Mouse (Mus musculus): ENCODE measurements around the gene Tmbim1. TPM values are rescaled to one million over a fixed set of nuclear protein-coding genes. Genes with fewer than 3 reads are reported as not detected.
"Not testable (repeated sequence)": the region's sequence is repeated elsewhere in the genome, so short reads cannot be mapped to it uniquely, and the experiment has no call there.

The Tmbim1 gene
- total RNA-seq, 1 experiment from 2014 or later: 66.7 TPM

DNA sequence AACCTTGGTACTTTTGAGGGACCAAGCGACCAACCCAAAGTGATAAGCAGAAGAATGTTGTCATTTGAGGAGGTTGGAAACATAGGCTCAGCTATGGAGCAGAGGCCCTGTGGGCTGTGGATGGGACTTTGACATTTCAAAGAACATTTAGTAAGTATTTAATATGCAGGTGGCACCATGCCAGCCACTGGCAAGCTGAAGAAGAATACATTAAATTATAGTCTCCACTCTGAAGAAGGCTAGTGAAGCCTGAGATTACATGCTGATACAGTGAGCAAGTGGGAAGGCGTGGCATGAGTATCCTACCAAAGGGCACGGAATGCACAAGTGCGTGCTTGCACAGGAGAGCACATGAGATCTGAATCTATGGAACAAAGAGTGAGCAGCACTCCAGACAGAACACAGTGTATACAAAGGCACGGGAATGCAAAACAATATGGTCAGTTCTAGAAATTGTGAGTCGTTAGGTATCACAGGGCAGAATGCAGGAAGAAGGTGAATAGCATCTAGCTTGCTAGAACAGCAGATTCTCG, 24.5 kb upstream of the Tmbim1 start:
- no peak for DNase-seq

DNA sequence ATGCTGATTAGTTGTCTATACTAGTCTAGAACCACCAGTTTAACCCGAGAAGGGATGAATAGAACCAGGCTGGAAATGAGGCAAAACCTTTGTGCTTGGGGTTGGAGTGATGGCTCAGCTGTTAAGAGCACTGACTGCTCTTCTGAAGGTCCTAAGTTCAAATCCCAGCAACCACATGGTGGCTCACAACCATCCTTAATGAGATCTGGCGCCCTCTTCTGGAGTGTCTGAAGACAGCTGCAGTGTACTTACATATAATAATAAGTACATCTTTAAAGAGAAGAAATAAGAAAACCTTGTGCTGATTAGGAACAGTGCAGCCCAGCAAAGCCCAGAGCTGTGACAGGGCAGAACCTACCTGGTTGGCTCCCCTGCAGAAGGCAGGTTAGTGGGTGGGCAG, 21.5 kb upstream of the Tmbim1 start:
- not testable (repeated sequence) for DNase-seq

DNA sequence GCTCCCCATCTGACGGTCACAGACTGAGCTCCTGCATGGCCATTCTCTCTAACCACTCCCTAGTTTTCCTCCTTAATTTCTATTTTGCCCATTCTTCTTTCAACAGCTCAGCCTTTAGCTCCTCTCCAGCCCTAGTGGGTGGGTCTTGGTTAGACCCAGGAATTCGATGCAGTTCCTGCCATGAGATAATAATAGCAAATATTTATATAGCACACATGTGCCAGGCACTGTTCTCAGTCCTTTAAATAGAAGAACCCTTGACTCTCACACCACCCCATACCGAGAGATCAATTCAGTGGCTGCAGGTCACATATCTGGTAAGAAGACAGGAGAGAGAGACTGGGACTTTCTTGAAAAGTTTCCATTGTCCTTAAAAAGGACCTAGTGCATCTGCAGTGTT, 16.0 kb upstream of the Tmbim1 start:
- no peak for DNase-seq

DNA sequence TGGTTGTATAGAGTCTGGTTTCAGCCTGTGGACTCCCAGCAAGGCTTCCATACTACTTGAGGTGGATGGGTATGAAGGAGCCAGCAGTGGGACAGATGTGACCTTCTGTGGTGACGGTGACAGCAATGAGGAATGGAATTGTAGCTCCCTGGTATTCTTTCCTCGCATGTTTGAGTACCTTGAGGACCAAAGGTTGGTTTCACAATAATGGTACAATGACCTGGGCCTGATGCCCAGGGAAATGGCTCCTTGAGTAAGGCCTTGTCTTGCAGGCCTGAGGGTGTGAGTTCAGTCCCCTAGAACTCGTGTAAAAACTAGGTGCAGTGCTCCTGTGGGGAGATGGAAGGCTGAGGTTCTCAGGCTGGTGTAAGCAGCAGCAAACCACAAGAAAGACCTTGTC, 13.3 kb upstream of the Tmbim1 start:
- DNase-seq: peak; percentile 22

DNA sequence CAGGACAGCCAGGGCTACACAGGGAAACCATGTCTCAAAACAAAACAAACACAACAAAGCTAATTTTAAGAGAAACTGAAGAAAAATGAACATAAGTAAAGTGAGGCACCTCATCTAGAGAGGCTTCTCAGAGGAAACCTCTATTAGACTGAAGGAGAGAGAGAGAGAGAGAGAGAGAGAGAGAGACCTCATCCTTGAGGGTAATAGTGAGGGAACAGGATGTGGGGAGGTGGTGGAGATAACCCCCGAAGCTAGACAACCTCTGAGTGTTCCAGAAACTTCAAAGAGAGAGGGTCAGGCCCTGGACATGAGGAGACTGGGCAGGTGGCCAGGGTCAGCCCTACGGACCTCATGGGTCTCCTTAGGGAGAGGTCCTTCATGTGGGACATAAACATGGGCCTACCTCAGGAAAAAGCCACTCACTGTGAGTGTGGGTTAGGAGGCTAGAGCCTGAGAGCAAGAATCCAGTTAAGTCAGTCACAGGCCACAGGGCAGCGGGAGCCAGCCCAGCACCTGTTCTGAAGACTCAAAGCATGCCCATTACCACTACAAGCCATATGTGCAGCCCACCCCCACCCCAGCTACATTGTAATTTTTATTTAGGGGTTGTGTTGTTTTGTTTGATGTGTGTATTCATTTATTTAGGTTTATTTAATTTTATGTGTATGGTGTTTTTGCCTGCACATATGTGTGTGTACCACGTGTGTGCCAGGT, 10.8 kb upstream of the Tmbim1 start:
- DNase-seq: no peak

DNA sequence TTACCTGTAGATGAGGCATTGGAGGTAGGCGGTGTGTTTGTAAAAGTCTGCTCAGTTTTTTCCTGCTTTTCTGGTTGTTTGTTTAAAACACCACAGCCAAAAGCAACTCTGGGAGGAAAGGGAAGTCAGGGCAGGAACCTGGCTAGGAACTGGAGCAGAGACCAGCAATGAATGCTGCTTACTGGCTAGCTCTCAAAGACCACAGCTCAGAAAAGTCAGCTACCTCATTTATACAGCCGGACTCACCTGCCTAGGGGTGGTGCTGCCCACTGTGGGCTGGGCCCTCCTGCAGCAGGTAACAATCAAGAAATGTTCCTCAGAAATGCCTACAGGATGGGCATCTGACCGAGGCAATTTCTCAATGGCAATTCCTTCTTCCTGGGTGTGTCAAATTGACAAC, 9.4 kb upstream of the Tmbim1 start:
- no peak for DNase-seq

DNA sequence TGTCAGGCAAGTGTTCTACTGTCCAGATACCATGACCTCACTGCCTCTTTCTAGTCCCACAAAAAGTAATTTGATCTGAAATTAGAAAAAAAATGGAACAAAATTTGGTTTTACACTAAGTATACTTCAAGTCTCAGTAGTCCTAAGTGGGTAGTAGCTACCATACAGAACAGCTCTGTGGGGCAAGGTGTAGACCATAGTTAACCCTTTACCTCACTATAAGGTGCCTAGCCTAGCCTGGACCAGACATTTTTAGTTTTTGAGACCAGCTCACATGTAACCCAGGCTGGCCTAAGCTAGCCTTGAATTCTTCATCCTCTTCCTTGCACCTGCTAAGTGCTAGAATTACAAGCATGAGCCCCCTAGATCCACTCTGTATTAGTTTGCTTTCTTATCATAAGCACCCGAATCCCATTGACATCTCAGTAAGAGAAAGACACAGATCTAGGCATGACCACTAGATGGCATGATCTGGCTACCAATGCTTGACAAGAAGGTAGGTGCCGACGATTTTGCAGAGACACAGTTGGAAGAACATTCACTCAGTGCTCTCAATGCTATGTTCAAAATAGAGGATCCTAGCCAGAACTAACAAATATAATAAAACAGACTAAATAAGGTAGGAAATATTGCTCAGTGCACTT, 7.7 kb upstream of the Tmbim1 start:
- DNase-seq: peak; percentile 79

DNA sequence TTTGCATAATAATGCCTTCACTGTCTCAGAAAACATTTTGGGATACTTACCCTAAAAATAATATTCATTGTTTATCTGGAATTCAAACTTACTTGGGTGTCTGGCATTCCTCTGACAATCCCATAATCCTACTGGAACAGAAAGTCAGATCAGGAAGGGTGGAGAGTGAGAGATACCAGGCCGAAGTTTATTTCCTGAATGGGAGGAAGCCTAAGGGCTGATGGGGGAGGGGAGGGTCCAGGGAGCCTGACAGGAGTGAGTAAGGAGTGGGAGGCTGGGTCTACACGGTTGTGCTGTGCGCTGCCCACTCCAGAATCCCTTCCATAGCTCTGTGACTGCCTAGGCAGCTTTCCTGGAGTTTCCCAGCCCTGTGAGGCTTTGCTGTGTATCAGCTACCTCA, 4.3 kb upstream of the Tmbim1 start:
- DNase-seq: no peak

DNA sequence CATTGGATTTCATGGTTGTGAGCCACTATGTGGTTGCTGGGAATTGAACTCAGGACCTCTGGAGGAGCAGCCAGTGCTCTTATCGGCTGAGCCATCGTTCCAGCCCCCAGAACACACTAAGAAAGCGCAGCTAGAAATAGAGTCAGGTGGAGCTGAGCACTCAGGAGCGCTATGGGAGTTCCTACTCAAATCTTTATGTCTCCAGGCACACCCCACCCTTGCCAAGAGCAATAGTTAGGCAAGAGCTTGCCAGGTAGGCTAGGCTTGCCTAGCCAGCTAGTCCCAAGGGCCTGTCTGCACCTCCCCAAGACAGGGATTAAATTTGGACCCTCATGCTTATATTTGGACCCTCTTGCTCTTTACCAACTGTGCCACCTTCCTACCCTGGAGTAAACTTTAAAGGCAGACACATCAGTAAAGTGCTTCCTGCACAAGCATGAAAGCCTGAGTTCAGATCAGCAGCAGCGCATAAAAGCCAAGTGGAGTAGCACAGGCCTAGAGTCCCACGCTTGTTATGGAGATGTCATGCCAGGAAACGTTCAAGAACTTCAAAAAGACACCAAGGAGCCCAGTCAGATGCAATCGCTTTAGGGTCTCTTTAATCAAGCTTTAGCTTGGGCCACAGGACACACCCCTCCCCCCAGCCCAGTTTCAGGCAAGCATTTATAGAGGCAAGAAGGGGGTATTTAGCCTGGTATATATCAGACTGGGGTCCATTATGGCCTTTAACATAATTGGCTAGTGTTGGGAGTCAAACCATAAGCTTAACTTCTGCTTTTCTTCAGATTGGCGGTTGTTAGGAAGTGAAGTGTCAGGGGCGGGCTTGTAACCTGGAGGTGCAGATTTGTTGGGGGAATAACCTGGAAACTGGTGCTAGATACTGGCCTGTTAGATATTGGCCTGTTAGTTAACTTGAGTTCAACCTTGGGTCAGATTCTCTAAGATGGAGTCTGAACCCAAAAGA, 2.9 kb upstream of the Tmbim1 start:
- DNase-seq: no peak

DNA sequence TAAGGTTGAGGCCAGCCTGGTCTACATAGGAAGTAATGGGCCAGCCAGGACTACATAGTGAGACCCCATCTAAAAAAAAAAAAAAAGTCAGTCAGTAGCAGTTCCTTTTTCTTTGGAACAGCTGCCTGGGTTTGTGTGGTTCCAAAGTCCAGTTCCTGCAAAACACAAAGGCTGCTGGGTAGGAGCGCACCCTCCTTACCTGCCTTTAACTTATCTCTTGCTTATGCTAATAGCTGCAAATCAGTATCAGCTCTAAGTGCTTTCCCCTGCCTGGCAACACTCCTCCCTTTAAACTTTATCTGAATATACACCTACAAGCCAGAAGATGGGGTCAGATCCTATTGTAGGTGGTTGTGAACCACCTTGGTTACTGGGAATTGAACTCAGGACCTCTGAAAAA, 1.7 kb upstream of the Tmbim1 start:
- DNase-seq: no peak

DNA sequence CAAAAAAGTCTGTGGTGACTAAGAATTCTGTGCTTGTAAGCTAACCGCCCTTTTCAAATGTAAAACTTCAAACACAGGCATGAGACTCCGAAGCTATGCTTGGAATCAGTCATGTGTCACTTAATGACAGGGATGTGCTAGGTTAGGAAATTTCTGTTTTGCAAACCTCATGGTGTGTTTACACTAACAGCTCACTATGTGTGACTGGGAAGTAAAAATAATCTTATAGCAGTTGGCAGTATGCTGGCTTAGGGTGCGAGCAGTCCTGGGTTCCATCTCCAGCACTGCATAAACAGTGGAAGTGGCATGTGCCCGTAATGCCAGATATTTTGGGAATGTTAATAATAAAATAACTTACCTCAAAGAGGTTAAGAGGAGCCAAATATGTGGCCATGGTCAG, 476 bp downstream of the Tmbim1 start:
- DNase-seq: no peak

DNA sequence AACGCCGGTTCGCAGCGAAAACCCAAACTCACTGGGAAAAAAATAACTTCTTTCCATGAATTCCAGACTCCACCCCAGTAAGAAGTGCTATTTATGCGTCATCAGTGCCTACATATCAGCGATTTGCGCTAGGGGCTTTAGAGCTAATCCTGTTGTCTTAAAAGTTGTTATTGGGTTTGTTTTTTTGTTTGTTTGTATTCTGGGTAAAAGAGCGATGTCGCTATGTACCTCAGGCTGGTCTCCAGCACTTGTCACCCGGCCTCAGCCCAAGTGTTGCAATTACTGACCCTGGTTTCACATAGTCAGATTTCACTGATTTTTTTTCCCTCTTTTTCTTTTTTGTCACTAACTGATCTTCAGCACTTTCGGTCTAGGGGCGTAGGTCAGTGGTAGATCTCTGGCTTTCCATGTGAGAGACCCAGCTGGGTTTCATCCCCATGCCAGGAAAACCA, 1.1 kb downstream of the Tmbim1 start:
- DNase-seq: peak; percentile 59

DNA sequence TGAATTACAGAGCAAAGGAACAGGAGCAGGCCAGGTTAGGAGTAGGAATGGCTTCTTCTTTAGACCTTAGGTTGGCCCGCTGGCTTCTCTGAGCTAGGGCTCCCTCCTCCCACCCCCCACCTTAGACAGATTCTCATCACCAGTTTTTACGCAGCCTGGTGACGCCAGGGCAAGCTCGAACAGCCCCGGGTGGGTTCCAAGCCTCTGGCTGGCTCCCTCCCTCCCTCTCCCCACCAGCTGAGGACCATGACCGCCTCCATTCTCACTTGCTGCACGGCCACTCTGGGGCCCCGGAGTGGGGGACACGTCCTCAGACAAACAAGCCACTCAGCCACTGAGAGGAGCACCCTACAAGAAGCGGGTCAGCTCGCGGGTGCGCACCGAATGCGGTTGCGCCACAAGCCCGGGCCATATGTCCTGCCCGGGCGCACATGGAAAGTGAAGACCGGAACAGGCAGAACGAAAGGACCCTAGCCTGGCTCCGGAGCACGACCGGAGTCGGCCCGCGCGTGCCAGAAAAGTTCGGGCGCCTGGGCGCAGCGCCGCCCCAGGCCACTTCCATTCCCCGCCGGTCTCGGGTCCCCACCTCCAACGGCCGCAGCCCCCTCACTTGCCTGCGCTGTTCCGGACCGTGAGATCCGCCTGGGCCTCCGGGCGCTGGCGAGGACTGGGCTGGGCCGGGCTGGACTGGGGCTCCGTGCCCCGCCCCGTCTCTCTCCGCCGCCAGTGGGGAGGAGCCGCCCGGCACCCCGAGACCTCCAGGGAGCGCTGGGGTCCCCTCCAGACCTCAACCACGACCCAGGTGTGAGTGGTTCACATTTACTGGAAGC, 1.7 kb downstream of the Tmbim1 start:
- peak; percentile 89 for DNase-seq

DNA sequence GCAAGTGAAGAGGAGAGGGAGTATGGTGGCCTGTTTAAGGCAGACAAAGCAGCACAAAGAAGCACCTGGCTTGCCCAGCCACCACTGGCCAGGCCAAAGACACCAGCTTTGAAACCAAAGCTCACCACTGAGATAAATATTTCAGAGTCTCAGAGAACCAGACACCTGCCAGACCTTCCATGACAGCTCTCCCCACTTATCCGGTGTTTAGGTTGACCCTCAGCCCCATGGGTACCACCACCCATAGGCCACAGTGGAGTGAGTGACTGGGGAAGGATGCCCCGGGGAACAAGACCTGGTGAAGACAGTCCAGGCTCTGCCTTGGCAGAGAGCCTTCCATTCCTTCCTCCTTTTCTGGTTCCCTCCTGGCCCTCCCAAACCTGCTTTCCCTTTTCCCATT, 2.6 kb downstream of the Tmbim1 start:
- DNase-seq: no peak

DNA sequence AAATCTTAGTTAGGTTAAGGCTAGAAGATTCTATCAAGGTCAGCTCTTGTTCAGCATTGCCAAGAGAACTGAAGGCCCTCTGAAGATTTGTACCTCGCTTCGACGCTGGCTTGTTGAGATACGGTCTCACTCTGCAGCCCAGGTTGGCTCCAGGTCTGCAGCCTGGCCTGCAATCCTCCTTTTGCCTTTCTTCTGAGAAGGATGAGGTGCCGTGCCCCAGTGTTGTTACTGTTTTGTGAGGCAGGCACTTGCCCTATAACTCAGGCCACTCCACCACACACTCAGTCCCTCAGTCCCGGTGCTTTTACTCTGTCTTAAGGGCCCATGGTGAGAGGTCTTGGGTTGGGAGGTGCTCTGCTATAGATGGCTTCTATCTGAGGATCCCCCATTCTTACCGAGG, 3.2 kb downstream of the Tmbim1 start:
- DNase-seq: no peak

DNA sequence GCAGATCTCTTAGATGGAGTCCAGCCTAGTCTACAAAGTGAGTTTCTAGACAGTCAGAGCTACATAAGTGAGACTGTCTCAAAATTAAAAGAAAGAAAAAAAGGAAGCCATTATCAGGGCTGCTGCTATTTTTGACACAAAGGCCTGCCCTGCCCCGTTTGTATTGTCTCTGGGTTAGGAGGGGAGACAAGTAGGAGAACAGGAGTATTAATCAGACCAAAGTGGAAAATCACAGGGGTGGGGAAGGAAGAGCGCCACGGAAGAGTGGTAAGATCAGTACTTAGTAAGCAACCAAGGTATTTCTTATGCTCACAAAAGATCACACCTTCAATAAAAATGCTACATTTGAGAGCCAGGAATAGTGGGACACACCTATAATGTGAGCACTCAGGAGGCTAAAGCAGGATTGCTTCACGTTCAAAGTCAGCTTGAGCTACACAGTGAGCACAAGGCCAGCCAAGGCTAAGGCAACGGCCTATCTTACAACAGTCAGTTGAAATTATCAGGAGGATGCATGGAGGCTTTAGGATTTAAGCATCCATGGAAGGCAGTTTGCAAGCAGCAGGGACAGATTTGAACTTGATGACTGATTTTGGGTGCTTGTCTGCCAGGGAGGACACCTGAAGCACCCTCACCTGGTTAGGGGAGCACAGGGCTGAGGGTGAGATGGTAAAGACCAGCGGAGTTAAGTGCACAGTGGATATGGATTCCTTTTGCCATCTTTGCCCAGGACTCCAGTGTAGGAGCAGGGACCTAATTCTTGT, 4.9 kb downstream of the Tmbim1 start:
- no peak for DNase-seq

DNA sequence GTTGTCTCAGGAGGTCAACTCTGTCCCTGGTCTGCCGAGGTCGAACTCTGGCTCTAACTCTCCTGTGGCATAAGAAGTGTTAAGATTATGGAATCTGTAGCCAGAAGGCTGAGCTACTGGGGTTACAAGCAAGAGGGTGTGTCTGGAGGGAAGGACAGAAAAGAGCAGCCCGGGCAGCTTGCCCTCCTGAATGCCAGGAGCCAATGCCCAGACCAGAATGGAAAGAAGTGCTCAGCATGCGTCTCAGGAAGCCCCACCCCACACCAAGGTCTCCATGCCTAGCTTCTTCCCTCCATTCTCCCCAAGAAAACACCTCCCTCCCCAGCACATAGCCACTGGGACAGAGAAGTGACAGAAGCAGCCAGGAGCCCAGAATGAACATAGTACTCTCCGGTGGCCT, 6.4 kb downstream of the Tmbim1 start:
- peak; percentile 53 for DNase-seq

DNA sequence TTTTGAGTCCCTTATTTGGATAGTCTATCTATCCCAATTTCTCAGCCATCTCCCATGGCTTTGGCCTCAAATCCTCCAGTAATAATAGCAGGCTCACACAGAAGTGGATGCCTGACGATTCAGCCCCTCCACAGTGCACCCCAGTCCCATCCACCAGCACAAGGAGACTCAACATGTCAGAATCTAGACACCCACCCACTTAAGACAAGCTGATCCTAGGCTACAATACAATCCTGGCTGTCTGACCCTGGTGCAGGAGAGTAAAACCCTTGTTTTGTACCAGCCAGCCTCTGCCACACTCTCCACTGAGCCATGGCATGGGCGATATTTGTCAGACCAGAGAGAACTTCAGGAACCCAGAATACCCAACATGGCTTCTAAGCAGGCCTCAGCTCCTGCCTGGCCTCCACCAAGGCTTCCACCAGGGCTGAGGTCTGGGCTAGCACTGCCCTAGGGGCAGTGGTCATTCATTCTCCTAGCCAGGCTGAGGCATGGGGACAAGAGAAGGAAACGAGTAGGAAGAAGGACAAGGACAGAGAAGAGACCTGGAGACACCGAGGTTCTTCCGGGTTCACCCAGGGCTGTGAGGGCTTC, 7.2 kb downstream of the Tmbim1 start:
- no peak for DNase-seq

DNA sequence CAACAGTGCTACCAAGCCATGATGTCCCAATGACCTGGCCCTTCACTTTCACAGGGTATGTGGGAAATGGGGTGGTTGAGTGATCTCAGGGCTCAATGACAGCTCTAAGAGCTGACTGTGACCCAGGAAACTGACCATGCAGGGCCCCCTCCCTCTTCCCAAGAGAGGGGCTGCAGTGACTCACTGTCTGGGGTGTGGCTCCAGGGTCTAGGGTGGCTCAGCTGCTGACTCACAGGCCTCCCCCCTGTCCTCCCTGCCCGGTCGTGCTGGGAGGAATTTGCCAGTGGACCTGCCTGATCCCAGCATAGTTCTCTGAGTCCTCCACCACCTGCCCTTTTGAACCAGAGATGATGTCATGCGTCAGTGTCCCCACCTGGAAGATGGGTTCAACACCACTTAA, 8.2 kb downstream of the Tmbim1 start:
- DNase-seq: peak; percentile 83

DNA sequence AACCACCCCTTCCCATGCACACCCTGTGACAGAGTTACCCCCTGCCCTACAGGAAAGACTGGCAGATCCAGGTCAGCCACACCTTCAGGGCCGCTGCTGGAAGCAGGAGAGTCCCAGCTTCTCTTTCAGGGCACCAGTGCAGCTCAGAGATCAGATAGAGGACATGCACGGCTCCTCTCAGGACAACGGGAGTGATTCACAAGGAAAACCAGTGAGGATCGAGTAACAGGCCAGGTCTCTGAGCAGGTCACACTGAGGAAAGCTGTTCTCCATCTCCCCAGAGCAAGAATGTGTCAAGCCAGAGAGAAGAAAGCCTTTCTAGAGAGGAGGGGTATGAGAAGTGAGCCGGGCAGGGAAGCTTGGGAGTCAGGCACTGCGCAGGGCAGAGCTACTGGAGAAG, 8.9 kb downstream of the Tmbim1 start:
- no peak for DNase-seq
